Mouse (Mus musculus): ENCODE data around the gene 4921511M17Rik. TPM values are rescaled to one million over a fixed set of nuclear protein-coding genes. Genes with fewer than 3 reads are reported as not detected.
A peak's percentile ranks its signal among the peaks of the same experiment; 100 is the strongest.
"Not testable (repeated sequence)": the region's sequence is repeated elsewhere in the genome, so short reads cannot be mapped to it uniquely, and the experiment has no call there.

4921511M17Rik gene
- polyA plus RNA-seq (2015; fragmentation: Nextera tagmentation; extraction: Ambion mirVana) = not detected in 2 replicates

DNA sequence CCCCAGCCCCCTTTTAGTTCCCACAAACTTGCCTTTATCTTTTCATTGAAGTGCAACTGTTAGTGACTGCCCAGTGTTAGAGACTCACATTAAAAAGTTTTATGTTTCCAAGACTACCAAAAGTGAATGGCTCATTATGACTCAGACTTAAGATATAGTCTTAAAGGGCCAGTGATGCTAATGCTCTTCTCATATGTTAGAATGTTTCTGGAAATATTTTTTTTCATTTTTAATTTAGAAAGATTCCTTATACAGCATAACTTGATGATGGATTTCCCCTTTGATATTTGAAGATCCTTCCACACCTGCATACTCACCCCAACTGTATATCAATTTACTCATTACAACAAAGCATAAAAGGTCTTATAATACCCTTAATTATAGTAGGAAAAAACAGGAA, at the start of gene 4921511M17Rik:
Gene 4921511M17Rik (minus strand): TSS at position 101 of the 400 bp plus-strand sequence.
- not testable (repeated sequence) for H3K27ac ChIP-seq (ENCODE audit: low read length); H3K9me3 ChIP-seq (replicated peaks; ENCODE audit: control insufficient read depth, low read length, poor library complexity, severe bottlenecking); H3K4me2 ChIP-seq (ENCODE audit: low read length); H3K4me1 ChIP-seq (ENCODE audit: control insufficient read depth, insufficient read depth, low read length); H3K9ac ChIP-seq (ENCODE audit: low read depth, low read length); H3K4me3 ChIP-seq (ENCODE audit: low read depth, low read length); ATAC-seq; H3K27me3 ChIP-seq (ENCODE audit: control insufficient read depth, insufficient read depth, low read depth, low read length); H3K36me3 ChIP-seq (ENCODE audit: control insufficient read depth, insufficient read depth, low read length)

DNA sequence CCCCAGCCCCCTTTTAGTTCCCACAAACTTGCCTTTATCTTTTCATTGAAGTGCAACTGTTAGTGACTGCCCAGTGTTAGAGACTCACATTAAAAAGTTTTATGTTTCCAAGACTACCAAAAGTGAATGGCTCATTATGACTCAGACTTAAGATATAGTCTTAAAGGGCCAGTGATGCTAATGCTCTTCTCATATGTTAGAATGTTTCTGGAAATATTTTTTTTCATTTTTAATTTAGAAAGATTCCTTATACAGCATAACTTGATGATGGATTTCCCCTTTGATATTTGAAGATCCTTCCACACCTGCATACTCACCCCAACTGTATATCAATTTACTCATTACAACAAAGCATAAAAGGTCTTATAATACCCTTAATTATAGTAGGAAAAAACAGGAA, 21.3 kb upstream of the 4921511M17Rik start, which contains the start of gene Gm10057:
Gene Gm10057 (minus strand): TSS at position 101 of the 400 bp plus-strand sequence.
- not testable (repeated sequence) for H3K4me3 ChIP-seq (ENCODE audit: low read depth, low read length); H3K9me3 ChIP-seq (replicated peaks; ENCODE audit: control insufficient read depth, low read length, poor library complexity, severe bottlenecking); ATAC-seq; H3K36me3 ChIP-seq (ENCODE audit: control insufficient read depth, insufficient read depth, low read length); H3K9ac ChIP-seq (ENCODE audit: low read depth, low read length); H3K27ac ChIP-seq (ENCODE audit: low read length); H3K4me1 ChIP-seq (ENCODE audit: control insufficient read depth, insufficient read depth, low read length); H3K27me3 ChIP-seq (ENCODE audit: control insufficient read depth, insufficient read depth, low read depth, low read length); H3K4me2 ChIP-seq (ENCODE audit: low read length)

DNA sequence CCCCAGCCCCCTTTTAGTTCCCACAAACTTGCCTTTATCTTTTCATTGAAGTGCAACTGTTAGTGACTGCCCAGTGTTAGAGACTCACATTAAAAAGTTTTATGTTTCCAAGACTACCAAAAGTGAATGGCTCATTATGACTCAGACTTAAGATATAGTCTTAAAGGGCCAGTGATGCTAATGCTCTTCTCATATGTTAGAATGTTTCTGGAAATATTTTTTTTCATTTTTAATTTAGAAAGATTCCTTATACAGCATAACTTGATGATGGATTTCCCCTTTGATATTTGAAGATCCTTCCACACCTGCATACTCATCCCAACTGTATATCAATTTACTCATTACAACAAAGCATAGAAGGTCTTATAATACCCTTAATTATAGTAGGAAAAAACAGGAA, 21.1 kb downstream of the 4921511M17Rik start, which contains the start of gene Samt1:
Gene Samt1 (minus strand): TSS at position 101 of the 400 bp plus-strand sequence.
- not testable (repeated sequence) for H3K9ac ChIP-seq (ENCODE audit: low read depth, low read length); H3K4me3 ChIP-seq (ENCODE audit: low read depth, low read length); H3K9me3 ChIP-seq (replicated peaks; ENCODE audit: control insufficient read depth, low read length, poor library complexity, severe bottlenecking); H3K4me1 ChIP-seq (ENCODE audit: control insufficient read depth, insufficient read depth, low read length); H3K36me3 ChIP-seq (ENCODE audit: control insufficient read depth, insufficient read depth, low read length); H3K27ac ChIP-seq (ENCODE audit: low read length); H3K27me3 ChIP-seq (ENCODE audit: control insufficient read depth, insufficient read depth, low read depth, low read length); H3K4me2 ChIP-seq (ENCODE audit: low read length); ATAC-seq

DNA sequence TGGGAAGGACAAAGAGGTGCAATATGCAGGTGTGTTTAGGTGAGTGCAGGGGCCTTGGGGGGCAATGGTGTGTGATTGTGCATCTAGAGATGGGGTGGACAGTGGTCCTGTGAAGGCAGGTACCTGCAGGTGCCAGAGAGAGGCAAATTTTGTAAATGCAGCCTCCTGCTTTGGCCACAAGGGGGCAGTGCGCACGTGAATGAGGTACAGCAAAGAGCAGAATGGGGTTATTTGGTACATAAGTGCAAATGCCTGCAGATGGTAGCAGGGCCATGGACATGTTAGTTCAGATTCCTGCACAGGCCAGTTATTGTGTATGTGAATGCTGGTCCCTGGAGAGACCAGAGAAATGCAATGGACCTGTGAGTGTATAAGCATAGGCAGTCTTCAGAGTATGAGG, 56.7 kb downstream of the 4921511M17Rik start:
- 0 out of 2 replicates have a peak, but pooled peaks have one; percentile 44 for ATAC-seq
- not testable (repeated sequence) for H3K27ac ChIP-seq (ENCODE audit: low read length); H3K9ac ChIP-seq (ENCODE audit: low read depth, low read length); H3K36me3 ChIP-seq (ENCODE audit: control insufficient read depth, insufficient read depth, low read length); H3K27me3 ChIP-seq (ENCODE audit: control insufficient read depth, insufficient read depth, low read depth, low read length); H3K4me1 ChIP-seq (ENCODE audit: control insufficient read depth, insufficient read depth, low read length); H3K9me3 ChIP-seq (replicated peaks; ENCODE audit: control insufficient read depth, low read length, poor library complexity, severe bottlenecking); H3K4me2 ChIP-seq (ENCODE audit: low read length); H3K4me3 ChIP-seq (ENCODE audit: low read depth, low read length)
- no CpG with 5 or more reads among the region's 2 CpGs for WGBS

DNA sequence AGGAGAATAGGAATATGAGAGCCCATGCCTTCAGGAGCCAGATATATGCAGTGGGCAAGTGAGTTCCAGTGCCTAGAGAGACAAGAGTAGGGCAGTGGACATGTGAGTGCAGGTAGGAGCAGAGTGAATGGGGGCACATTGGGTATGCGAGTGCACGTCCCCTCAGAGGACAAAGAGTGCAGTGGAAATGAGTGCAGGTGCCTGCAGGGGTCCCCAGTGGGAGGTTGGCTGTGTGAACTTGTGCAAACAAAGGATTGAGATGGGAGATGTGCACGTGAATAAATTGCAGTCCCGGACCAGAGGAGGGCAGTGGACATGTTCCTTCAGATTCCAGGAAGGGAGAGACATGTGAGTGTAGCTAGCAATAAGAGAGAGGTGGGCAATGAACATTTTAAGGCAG, 57.2 kb downstream of the 4921511M17Rik start:
- not testable (repeated sequence) for H3K36me3 ChIP-seq (ENCODE audit: control insufficient read depth, insufficient read depth, low read length); H3K4me2 ChIP-seq (ENCODE audit: low read length); H3K4me3 ChIP-seq (ENCODE audit: low read depth, low read length); H3K27me3 ChIP-seq (ENCODE audit: control insufficient read depth, insufficient read depth, low read depth, low read length); H3K9me3 ChIP-seq (replicated peaks; ENCODE audit: control insufficient read depth, low read length, poor library complexity, severe bottlenecking); H3K27ac ChIP-seq (ENCODE audit: low read length); ATAC-seq; H3K4me1 ChIP-seq (ENCODE audit: control insufficient read depth, insufficient read depth, low read length); H3K9ac ChIP-seq (ENCODE audit: low read depth, low read length)
- WGBS = 26% methylated on average over 4 of the region's 4 CpGs

DNA sequence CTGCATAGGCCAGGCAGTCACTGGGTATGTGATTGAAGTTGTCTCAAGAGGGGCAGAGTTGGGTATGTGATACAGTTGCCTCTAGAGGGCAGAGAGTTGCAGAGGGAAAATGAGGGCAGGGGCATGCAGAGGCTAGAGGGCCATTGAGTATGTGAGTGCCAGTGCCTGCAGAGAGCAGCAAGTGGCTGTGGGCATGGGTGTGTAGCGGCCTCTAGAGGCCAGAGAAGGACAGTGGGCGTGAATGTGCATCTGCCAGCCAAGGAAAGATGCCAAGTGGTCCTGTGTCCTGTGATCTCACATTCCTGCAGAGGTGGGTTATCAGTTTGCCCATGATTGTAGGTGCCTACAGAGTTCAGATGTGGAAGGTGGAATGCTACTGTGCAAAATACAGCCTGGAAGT, 59.2 kb downstream of the 4921511M17Rik start:
- Histone ChIP-seq H3K27ac (ENCODE audit: low read length) (no peak overlapping the region), H3K9me3 (replicated peaks; ENCODE audit: control insufficient read depth, low read length, poor library complexity, severe bottlenecking) (no peaks in the 10 kb centered on the region), H3K36me3 (ENCODE audit: control insufficient read depth, insufficient read depth, low read length) (no peaks in the 10 kb centered on the region), H3K27me3 (ENCODE audit: control insufficient read depth, insufficient read depth, low read depth, low read length) (no peaks in the 10 kb centered on the region), H3K4me3 (ENCODE audit: low read depth, low read length) (no peak overlapping the region), H3K4me1 (ENCODE audit: control insufficient read depth, insufficient read depth, low read length) (no peaks in the 10 kb centered on the region), H3K9ac (ENCODE audit: low read depth, low read length) (no peak overlapping the region), H3K4me2 (ENCODE audit: low read length) (no peak overlapping the region)
- WGBS = 11% methylated on average over 2 of the region's 2 CpGs
- ATAC-seq = no peak

Other genes with a start within 250 kb of the 4921511M17Rik start
- gene Spin2c, start 201.6 kb downstream of the 4921511M17Rik start, polyA plus RNA-seq (2015; fragmentation: Nextera tagmentation; extraction: Ambion mirVana) = 28.6 and 33.0 TPM in 2 replicates
- gene Samt1, start 21.2 kb downstream of the 4921511M17Rik start, polyA plus RNA-seq (2015; fragmentation: Nextera tagmentation; extraction: Ambion mirVana) = not detected in 2 replicates
- not detected in 2 replicates for gene Gm10057, start 21.2 kb upstream of the 4921511M17Rik start, polyA plus RNA-seq (2015; fragmentation: Nextera tagmentation; extraction: Ambion mirVana)
- gene Gm15140, start 86.9 kb upstream of the 4921511M17Rik start, polyA plus RNA-seq (2015; fragmentation: Nextera tagmentation; extraction: Ambion mirVana) = not detected in 2 replicates